Mouse (Mus musculus) heart, adult 2 months (tissue): ENCODE data around the gene P3h2.

Source experiments
- CTCF ChIP-seq: fragments of 200-600 bp; IDR thresholded peaks from 2 replicates; pipeline ENCODE4 v1.8.1; 2022; ENCODE audit warnings: antibody characterized with exemption, mild to moderate bottlenecking, moderate library complexity
- POLR2A ChIP-seq: fragments of 200-500 bp; IDR thresholded peaks from 2 replicates; pipeline ENCODE4 v1.6.1; 2011; ENCODE audit warnings: mild to moderate bottlenecking, low read depth, low read length, control low read depth; ENCODE audit not compliant: insufficient read depth

GRCm38 (mm10) chr16:26035079-26035478 lies 70.5 kb downstream of the P3h2 start:
- TF ChIP-seq POLR2A: no peak
- TF ChIP-seq CTCF: no peak
